Mouse (Mus musculus): ENCODE measurements around the gene Clcnka. TPM values are rescaled to one million over a fixed set of nuclear protein-coding genes. Genes with fewer than 3 reads are reported as not detected.
A peak's percentile ranks its signal among the peaks of the same experiment; 100 is the strongest.

Clcnka gene
- total RNA-seq, 2 experiments from 2014 or later, result 0.36 TPM; not detected in 1

GRCm38 (mm10) chr4:141419398-141420191, 21.1 kb upstream of the Clcnka start:
- Histone ChIP-seq H3K27ac (no peak overlapping the region), H3K4me3 (no peak overlapping the region)
- intact Hi-C loops (cut with DNase I), result no loop called here
- TF ChIP-seq CTCF (IDR thresholded peaks at IDR 0.05), result no peak
- DNase-seq (ENCODE audit: extremely low spot score in 1 of 2, low spot score in 2 of 2), result peak in 1 of 2 experiments; percentile 46

GRCm38 (mm10) chr4:141415924-141416323, 17.4 kb upstream of the Clcnka start, which contains the start of gene Clcnkb:
TSS of gene Clcnkb (minus strand) at chr4:141416014.
- DNase-seq (ENCODE audit: extremely low spot score in 1 of 2, low spot score in 2 of 2), result no peak
- intact Hi-C loops (cut with DNase I), result no loop called here
- Histone ChIP-seq H3K27ac (no peak within 1 kb of the TSS), H3K4me3 (no peak within 1 kb of the TSS)
- no peak for TF ChIP-seq CTCF (IDR thresholded peaks at IDR 0.05)

- no peak overlapping the region for H3K27ac ChIP-seq
- intact Hi-C loops (cut with DNase I), result no loop called here
- DNase-seq (ENCODE audit: extremely low spot score in 1 of 2, low spot score in 2 of 2), result no peak
- no peak overlapping the region for H3K4me3 ChIP-seq
- peak; percentile 22 for TF ChIP-seq CTCF (IDR thresholded peaks at IDR 0.05)
These were observed 13.0 kb upstream of the Clcnka start for GRCm38 (mm10) chr4:141411430-141411992.

GRCm38 (mm10) chr4:141408577-141408976, 10.1 kb upstream of the Clcnka start:
- intact Hi-C loops (cut with DNase I), result no loop called here
- no peak for DNase-seq (ENCODE audit: extremely low spot score in 1 of 2, low spot score in 2 of 2)
- H3K4me3 ChIP-seq, result no peak overlapping the region
- no peak for TF ChIP-seq CTCF (IDR thresholded peaks at IDR 0.05)
- no peak overlapping the region for H3K27ac ChIP-seq

GRCm38 (mm10) chr4:141406516-141407299, 8.2 kb upstream of the Clcnka start:
- intact Hi-C loops (cut with DNase I), result loop anchor here (2.0 kb wide), 1 partner anchor 154 kb away; no protein-coding TSS in a partner anchor
- H3K4me3 ChIP-seq, result no peak overlapping the region
- DNase-seq (ENCODE audit: extremely low spot score in 1 of 2, low spot score in 2 of 2), result no peak
- no peak overlapping the region for H3K27ac ChIP-seq
- TF ChIP-seq CTCF (IDR thresholded peaks at IDR 0.05), result peak; percentile 68

- intact Hi-C loops (cut with DNase I), result loop anchor here (1.0 kb wide), 1 partner anchor 22 kb away; no protein-coding TSS in a partner anchor
- DNase-seq (ENCODE audit: extremely low spot score in 1 of 2, low spot score in 2 of 2), result no peak
- no peak overlapping the region for H3K27ac ChIP-seq
- no peak overlapping the region for H3K4me3 ChIP-seq
- no peak for TF ChIP-seq CTCF (IDR thresholded peaks at IDR 0.05)
These were observed 6.7 kb upstream of the Clcnka start for GRCm38 (mm10) chr4:141405314-141405622.

GRCm38 (mm10) chr4:141404518-141405313, 6.2 kb upstream of the Clcnka start:
- Histone ChIP-seq H3K27ac (no peak overlapping the region), H3K4me3 (peak overlapping the region; percentile 35)
- peak; percentile 98 for TF ChIP-seq CTCF (IDR thresholded peaks at IDR 0.05)
- intact Hi-C loops (cut with DNase I), result loop anchor here (1.0 kb wide), 3 partner anchors 23 to 171 kb away; no protein-coding TSS in a partner anchor
- DNase-seq (ENCODE audit: extremely low spot score in 1 of 2, low spot score in 2 of 2), result peak; percentile 86 to 92

GRCm38 (mm10) chr4:141400171-141400570, 1.6 kb upstream of the Clcnka start:
- DNase-seq (ENCODE audit: extremely low spot score in 1 of 2, low spot score in 2 of 2), result no peak

GRCm38 (mm10) chr4:141397861-141398260, 663 bp downstream of the Clcnka start:
- Histone ChIP-seq H3K4me3 (no peak overlapping the region), H3K27ac (no peak overlapping the region)
- no peak for TF ChIP-seq CTCF (IDR thresholded peaks at IDR 0.05)
- intact Hi-C loops (cut with DNase I), result no loop called here
- no peak for DNase-seq (ENCODE audit: extremely low spot score in 1 of 2, low spot score in 2 of 2)

More at GRCm38 (mm10) chr4:141400171-141400570, 1.6 kb upstream of the Clcnka start:
- no peak overlapping the region for H3K27ac ChIP-seq
- no peak overlapping the region for H3K4me3 ChIP-seq
- intact Hi-C loops (cut with DNase I), result no loop called here
- no peak for TF ChIP-seq CTCF (IDR thresholded peaks at IDR 0.05)

GRCm38 (mm10) chr4:141394751-141395150, 3.8 kb downstream of the Clcnka start:
- intact Hi-C loops (cut with DNase I), result no loop called here
- no peak overlapping the region for H3K27ac ChIP-seq
- DNase-seq (ENCODE audit: extremely low spot score in 1 of 2, low spot score in 2 of 2), result no peak

GRCm38 (mm10) chr4:141391293-141391692, 7.2 kb downstream of the Clcnka start:
- intact Hi-C loops (cut with DNase I), result no loop called here
- Histone ChIP-seq H3K27ac (no peak overlapping the region), H3K4me3 (no peak overlapping the region)
- DNase-seq (ENCODE audit: extremely low spot score in 1 of 2, low spot score in 2 of 2), result no peak
- no peak for TF ChIP-seq CTCF (IDR thresholded peaks at IDR 0.05)

More at GRCm38 (mm10) chr4:141394751-141395150, 3.8 kb downstream of the Clcnka start:
- no peak overlapping the region for H3K4me3 ChIP-seq
- no peak for TF ChIP-seq CTCF (IDR thresholded peaks at IDR 0.05)

All from left cerebral cortex, adult 2 months (tissue).